Mouse (Mus musculus): ENCODE data around the gene Dclre1c.

GRCm38 (mm10) chr2:3445984-3446383, 22.1 kb downstream of the Dclre1c start:
- TF ChIP-seq POLR2A (IDR thresholded peaks at IDR 0.05; ENCODE audit: insufficient read length, low read depth) (no peak), USF1 (IDR thresholded peaks at IDR 0.05; ENCODE audit: low read depth) (no peak), POLR2AphosphoS2 (IDR thresholded peaks at IDR 0.05; ENCODE audit: insufficient read length, low read depth) (no peak), TCF12 (IDR thresholded peaks at IDR 0.05; ENCODE audit: insufficient read depth, poor library complexity, severe bottlenecking) (no peak), CEBPB (IDR thresholded peaks at IDR 0.05; ENCODE audit: insufficient read depth, poor library complexity, severe bottlenecking) (no peak), MAX (IDR thresholded peaks at IDR 0.05; ENCODE audit: low read depth) (no peak), MYOG (IDR thresholded peaks at IDR 0.05; ENCODE audit: control insufficient read depth in 1 of 3, insufficient read depth in 1 of 3, insufficient read length in 2 of 3, low read depth in 2 of 3) (no peak), TCF3 (IDR thresholded peaks at IDR 0.05; ENCODE audit: insufficient read length, low read depth) (no peak), E2F4 (IDR thresholded peaks at IDR 0.05; ENCODE audit: insufficient read depth) (no peak), SRF (IDR thresholded peaks at IDR 0.05; ENCODE audit: control insufficient read depth, insufficient read length, low read depth) (no peak), MYOD1 (IDR thresholded peaks at IDR 0.05; ENCODE audit: control insufficient read depth in 1 of 3, insufficient read length in 2 of 3, low read depth in 2 of 3) (no peak), REST (IDR thresholded peaks at IDR 0.05; ENCODE audit: insufficient read depth, insufficient read length) (no peak)
